Mouse (Mus musculus) hindbrain, embryonic 10.5 days (tissue): ENCODE results near the gene Shq1. TPM values are rescaled to one million over a fixed set of nuclear protein-coding genes. Genes with fewer than 3 reads are reported as not detected.

ENCODE experiments used
- DNase-seq: peaks from one replicate; pipeline ENCODE4 v3.0.0-alpha.2; 2017; ENCODE audit warnings: low spot score
- H3K27ac ChIP-seq: fragments of 300-500 bp; sonication (generic); 2 replicates; pipeline ENCODE4 v1.5.1; 2016; ENCODE audit warnings: mild to moderate bottlenecking, moderate library complexity
- H3K27me3 ChIP-seq: fragments of 300-500 bp; sonication (generic); 2 replicates; pipeline ENCODE4 v1.6.1; 2016; ENCODE audit warnings: mild to moderate bottlenecking; ENCODE audit not compliant: poor library complexity, insufficient read depth, severe bottlenecking
- H3K36me3 ChIP-seq: fragments of 300-500 bp; sonication (generic); 2 replicates; pipeline ENCODE4 v1.6.1; 2016; ENCODE audit warnings: mild to moderate bottlenecking, moderate library complexity
- H3K4me1 ChIP-seq: fragments of 300-500 bp; sonication (generic); replicated peaks from 2 replicates; pipeline ENCODE4 v1.6.1; 2016; ENCODE audit warnings: mild to moderate bottlenecking
- H3K4me3 ChIP-seq: fragments of 300-500 bp; sonication (generic); 2 replicates; pipeline ENCODE4 v1.5.1; 2016; ENCODE audit warnings: mild to moderate bottlenecking, moderate library complexity
- H3K9me3 ChIP-seq: fragments of 300-500 bp; sonication (generic); 2 replicates; pipeline ENCODE4 v1.6.1; 2016; ENCODE audit warnings: mild to moderate bottlenecking, moderate library complexity
- WGBS: fragments of 180-500 bp; shearing (Covaris S2); methylation state at CpG from one replicate; pipeline ENCODE4 v1.1.7; 2016; 5-methylcytosine and 5-hydroxymethylcytosine counted together
- polyA plus RNA-seq: library from polyadenylated mRNA; unstranded; fragments of >200 nt; fragmentation: Nextera tagmentation; extraction: Ambion mirVana; gene quantifications from 2 replicates; pipeline ENCODE4 v1.2.1, GENCODE M21; 2016

Shq1 gene
- polyA plus RNA-seq, 1 experiment from 2014 or later, result 19.1 TPM

DNA sequence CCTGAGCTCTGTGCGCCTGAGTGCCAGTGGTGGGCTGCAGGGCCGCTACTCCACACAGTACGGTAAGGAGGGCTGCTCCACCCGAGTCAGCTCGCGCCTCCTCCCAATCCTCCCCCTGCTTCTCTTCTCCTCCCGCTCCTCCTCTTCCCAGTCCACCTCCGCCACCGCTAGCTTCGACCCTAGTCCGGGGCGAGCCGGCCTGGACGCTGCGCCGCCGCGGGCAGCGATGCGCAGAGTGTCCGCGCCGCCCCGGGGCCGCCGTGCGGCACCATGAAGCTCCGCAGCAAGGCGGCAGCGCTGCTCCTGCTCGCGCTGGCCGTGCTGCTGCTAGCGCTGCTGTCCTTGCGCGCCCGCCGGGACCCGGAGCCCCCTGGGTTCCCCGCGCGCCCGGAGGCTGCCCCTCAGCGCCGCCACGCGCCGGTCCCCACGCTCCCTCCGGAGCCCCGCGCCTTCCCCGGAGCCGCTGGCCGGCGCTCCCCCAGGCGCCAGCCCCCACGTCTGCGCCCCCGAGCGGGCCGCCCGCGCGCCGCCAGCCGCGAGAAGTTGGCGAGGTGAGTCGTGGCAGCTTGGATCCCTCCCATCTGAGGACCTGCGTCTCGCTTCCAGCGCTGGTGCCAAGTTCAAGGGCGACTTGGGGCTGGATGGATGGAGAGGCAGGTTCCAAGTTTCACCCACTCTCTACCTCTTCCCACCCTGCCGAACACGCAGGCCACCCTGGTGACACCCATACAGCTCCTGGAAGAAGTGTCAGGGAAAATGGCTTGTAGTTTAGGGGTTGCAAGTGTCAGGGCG lies 33.8 kb upstream of the Shq1 start, which contains the start of gene Gxylt2:
Gene Gxylt2, plus strand, starts transcription at position 161 of the 792 bp plus-strand sequence.
- peak within 1 kb of the TSS; percentile 87 for H3K27ac ChIP-seq
- peak; percentile 79 for DNase-seq
- WGBS, result under 1% methylated on average over 77 of the region's 77 CpGs

DNA sequence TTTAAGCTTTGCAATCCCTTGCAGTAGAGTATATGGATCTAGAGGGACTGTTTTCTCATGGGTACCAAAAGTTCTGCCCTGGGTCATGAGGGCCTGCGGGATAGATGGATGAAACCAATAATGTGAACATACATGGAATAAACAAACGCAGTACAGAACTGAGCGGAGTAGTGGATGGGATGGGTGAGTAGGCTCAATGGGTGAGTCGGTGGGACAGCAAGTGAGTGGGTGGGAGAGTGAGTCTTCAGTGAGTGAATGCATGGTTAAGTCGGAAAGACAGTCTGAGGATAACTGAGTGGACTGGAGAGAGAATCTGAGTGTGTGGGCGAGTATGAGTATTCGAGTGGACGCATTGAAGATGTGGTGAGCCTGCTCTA lies 33.2 kb upstream of the Shq1 start:
- H3K9me3 ChIP-seq, result no peaks in the 10 kb centered on the region
- no peak for DNase-seq
- H3K36me3 ChIP-seq, result no peaks in the 10 kb centered on the region
- peak overlapping the region; percentile 78 for H3K4me3 ChIP-seq
- peaks cover 28% of the 10 kb centered on the region for H3K4me1 ChIP-seq
- H3K27me3 ChIP-seq, result peaks cover 59% of the 10 kb centered on the region
- peak overlapping the region; percentile 87; the same call in 1 of the 2 replicates for H3K27ac ChIP-seq
- WGBS, result 36% methylated on average over 8 of the region's 8 CpGs

More for the DNA sequence above, 33.8 kb upstream of the Shq1 start, which contains the start of gene Gxylt2:
- H3K4me1 ChIP-seq, result peaks cover 34% of the 10 kb centered on the region
- peaks cover 59% of the 10 kb centered on the region for H3K27me3 ChIP-seq
- H3K36me3 ChIP-seq, result no peaks in the 10 kb centered on the region
- no peaks in the 10 kb centered on the region for H3K9me3 ChIP-seq
- H3K4me3 ChIP-seq, result peak within 1 kb of the TSS; percentile 78

DNA sequence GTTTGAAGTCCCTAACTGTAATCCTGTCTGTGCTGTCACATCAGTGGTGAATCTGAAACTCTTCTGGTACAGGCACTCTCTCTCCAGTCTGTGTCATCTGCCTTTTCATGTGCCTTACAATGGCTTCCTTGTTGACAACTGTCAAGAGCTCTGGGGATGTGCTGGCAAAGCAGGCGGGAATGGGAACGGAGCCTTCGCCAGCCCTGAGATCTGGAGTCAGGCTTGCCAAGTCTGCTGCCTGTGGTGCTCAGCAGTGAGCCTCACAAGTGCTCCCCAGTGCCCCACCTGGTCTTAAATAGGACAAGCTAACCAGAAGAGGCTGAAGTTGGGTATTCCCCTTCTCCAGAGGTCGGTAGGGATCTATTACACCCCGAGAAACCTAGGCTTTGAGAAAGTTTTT lies 29.8 kb upstream of the Shq1 start:
- Histone ChIP-seq H3K4me3 (no peak overlapping the region), H3K4me1 (peaks cover 19% of the 10 kb centered on the region), H3K9me3 (no peaks in the 10 kb centered on the region), H3K36me3 (no peaks in the 10 kb centered on the region), H3K27me3 (peaks cover 33% of the 10 kb centered on the region), H3K27ac (no peak overlapping the region)
- DNase-seq, result no peak
- 67% methylated on average over 5 of the region's 5 CpGs for WGBS

DNA sequence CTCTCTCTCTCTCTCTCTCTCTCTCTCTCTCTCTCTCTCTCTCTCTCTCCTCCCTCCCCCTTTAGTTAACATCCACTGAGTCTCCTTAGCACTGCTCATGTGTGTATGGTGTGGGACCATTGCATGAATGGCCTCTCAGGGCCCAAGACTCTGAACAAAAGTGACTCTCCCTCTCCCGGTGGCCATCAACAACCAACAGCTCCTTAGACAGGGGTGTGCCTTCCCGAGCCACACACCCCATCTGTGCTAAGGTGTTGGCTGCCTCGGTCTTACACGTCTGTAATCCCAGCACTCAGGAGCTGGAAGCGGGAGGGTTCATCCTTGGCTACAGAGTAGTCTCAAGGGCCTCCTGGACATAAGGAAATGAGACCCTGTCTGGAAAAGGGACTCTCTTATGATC lies 29.0 kb upstream of the Shq1 start:
- Histone ChIP-seq H3K27me3 (peaks cover 25% of the 10 kb centered on the region), H3K27ac (no peak overlapping the region), H3K36me3 (no peaks in the 10 kb centered on the region), H3K4me1 (peaks cover 11% of the 10 kb centered on the region), H3K4me3 (no peak overlapping the region), H3K9me3 (no peaks in the 10 kb centered on the region)
- no peak for DNase-seq
- WGBS, result 85% methylated on average over 5 of the region's 5 CpGs

DNA sequence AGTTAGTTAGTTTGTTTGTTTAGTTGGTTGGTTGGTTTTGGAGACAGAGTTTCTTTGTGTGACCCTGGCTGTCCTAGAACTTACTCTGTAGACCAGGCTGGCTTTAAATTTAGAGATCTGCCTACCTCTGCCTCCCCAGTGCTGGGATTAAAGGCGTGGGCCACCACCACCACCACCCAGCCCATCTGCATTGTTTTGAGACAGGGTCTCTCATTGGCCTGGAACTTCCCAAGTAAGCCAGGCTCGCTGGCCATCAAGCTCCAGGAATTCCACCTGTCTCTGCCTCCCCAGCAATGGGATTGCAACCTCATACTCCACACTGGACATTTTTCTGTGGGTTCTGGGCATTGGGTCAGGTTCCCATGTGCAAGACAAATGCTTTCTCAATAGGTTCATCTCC lies 15.4 kb upstream of the Shq1 start:
- WGBS, result 81% methylated on average over 2 of the region's 2 CpGs
- H3K4me1 ChIP-seq, result no peaks in the 10 kb centered on the region
- no peak for DNase-seq

DNA sequence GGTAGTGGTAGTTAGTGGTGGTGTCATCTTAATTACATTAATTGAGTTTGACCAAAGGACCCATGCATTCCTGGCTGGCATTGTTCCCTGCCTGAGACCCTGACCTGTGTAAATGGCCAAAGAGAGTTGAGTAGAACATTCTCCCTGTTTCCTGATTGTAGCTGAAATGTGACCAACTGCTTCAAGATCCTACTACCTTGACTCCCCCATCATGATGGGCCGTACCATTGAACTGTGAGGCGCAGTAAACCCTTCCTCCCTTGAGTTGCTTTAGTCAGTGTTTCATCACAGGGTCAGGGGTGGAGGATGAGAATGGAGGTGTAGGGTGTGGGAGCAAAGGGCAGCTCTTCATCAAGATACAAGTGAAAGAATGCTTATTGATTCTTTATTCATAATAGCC lies 7.7 kb upstream of the Shq1 start:
- Histone ChIP-seq H3K9me3 (no peaks in the 10 kb centered on the region), H3K27ac (no peak overlapping the region), H3K36me3 (no peaks in the 10 kb centered on the region), H3K27me3 (no peaks in the 10 kb centered on the region), H3K4me1 (no peaks in the 10 kb centered on the region), H3K4me3 (no peak overlapping the region)
- WGBS, result 96% methylated on average over 2 of the region's 2 CpGs
- DNase-seq, result no peak

More for the DNA sequence above, 15.4 kb upstream of the Shq1 start:
- no peaks in the 10 kb centered on the region for H3K9me3 ChIP-seq
- H3K27ac ChIP-seq, result no peak overlapping the region
- no peaks in the 10 kb centered on the region for H3K36me3 ChIP-seq
- no peaks in the 10 kb centered on the region for H3K27me3 ChIP-seq
- no peak overlapping the region for H3K4me3 ChIP-seq

DNA sequence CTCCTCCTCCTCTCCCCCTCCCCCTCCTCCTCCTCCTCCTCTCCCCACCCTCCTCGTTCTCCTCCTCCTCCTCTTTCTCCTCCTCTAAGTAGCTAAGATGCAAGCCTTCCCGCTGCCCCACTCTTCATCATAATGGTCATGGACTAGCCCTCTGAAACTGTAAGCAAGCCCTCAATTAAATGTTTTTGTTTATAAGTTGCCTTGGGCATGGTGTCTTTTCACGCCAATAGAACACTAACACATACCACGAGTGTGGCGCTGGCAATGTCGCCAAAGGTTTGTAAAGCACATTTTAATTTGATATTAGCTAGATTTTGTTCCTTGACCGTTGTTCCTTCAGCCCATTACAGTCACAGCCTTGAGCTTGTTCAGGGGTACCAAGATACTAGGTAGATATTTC lies 5.5 kb upstream of the Shq1 start:
- no peak for DNase-seq
- 0 out of 2 replicates have a peak, but pooled peaks cover 6% of the 10 kb centered on the region for H3K27me3 ChIP-seq
- H3K36me3 ChIP-seq, result no peaks in the 10 kb centered on the region
- no peak overlapping the region for H3K27ac ChIP-seq
- peaks cover 2% of the 10 kb centered on the region for H3K4me1 ChIP-seq
- H3K9me3 ChIP-seq, result no peaks in the 10 kb centered on the region
- H3K4me3 ChIP-seq, result no peak overlapping the region
- 95% methylated on average over 6 of the region's 7 CpGs for WGBS

DNA sequence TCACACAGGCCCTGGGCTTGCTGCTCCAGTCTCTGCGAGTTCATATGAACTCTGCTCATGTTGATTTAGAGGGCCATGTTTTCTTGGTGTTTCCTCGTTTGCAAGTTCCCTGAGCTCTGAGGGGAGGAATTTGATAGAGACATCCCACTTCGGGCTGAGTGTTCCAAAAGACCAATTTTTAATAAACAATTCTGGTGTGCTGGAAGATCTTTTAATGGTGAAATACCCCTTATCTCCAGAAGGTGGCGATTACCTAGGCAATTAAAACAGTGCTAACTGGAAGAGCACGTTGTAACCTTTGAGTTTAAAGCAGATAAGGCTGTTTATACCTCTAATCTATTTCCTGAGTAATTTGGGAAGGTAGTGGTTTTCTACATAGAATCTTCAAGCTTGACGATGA lies 4.0 kb upstream of the Shq1 start:
- Histone ChIP-seq H3K4me1 (peaks cover 12% of the 10 kb centered on the region), H3K36me3 (no peaks in the 10 kb centered on the region), H3K4me3 (no peak overlapping the region), H3K27me3 (0 out of 2 replicates have a peak, but pooled peaks cover 6% of the 10 kb centered on the region), H3K27ac (no peak overlapping the region), H3K9me3 (no peaks in the 10 kb centered on the region)
- 29% methylated on average over 6 of the region's 6 CpGs for WGBS
- DNase-seq, result no peak

DNA sequence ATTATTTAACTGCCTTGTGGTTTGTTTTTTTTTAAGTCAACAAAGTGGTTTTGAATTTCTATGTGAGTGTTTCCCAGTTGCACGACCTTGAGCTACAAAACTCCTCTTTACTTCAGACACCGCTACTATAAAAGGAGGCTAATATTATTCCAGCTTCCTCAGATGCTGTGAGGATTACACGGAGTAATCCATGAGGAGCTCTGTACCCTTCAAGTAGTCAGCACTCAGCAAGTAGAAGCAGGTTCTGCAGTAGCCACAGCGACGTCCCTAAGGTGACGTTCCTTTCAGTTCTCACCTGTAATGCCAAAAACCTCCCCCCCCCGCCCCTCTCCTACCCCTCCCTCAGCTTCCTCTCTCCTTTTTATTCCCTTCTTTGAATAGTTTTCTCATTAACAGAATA lies 444 bp upstream of the Shq1 start:
- H3K4me3 ChIP-seq, result peak overlapping the region; percentile 77
- peaks cover 18% of the 10 kb centered on the region for H3K4me1 ChIP-seq
- 0 out of 2 replicates have a peak, but pooled peaks cover 6% of the 10 kb centered on the region for H3K27me3 ChIP-seq
- H3K36me3 ChIP-seq, result no peaks in the 10 kb centered on the region
- no peaks in the 10 kb centered on the region for H3K9me3 ChIP-seq
- DNase-seq, result no peak
- H3K27ac ChIP-seq, result no peak overlapping the region
- 10% methylated on average over 7 of the region's 7 CpGs for WGBS

DNA sequence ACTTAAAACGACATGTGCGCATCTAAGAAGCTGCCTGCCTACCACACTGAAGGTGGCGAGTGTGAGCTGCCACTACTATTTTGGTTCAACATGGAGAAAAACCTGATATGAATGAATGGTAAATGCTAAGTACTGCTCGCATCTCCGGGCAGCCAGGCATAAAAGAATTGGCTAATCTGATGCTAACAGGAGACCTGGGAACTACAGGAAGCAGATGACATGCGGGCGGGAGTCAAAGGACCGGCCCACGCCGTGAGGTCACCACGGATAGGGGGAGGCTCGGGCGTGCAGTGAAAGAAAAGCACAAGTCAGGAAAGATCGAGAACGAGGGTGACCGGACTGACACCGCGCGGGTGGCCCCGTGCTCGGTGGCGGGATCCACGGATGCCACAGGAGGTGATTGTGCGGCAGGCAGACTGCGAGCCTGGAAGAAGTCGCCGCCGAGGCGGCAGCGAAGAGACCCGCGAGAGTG lies 551 bp downstream of the Shq1 start:
- Histone ChIP-seq H3K27ac (peak overlapping the region; percentile 88), H3K36me3 (peaks cover 7% of the 10 kb centered on the region; the same call in 1 of the 2 replicates), H3K4me1 (peaks cover 18% of the 10 kb centered on the region), H3K4me3 (peak overlapping the region; percentile 77), H3K9me3 (no peaks in the 10 kb centered on the region), H3K27me3 (0 out of 2 replicates have a peak, but pooled peaks cover 6% of the 10 kb centered on the region)
- under 1% methylated on average over 32 of the region's 32 CpGs for WGBS
- peak; percentile 55 for DNase-seq

DNA sequence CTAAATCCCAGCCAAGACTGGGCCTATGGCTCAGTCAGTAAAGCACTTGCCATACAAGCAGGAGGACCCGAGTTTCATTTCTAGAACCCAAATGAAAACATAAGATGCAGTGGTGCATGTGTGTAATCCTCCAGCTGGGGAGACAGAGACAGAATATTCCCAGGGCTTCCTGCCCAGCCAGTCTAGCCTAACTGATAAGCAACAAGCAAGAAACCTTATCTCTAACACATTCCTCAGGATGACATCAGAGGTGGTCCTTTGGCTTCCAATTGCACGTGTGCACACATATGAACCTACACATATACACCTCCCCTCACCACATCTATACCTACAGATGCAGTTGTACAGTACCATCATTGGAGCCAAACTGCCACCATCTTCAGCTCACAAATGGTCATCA lies 2.1 kb downstream of the Shq1 start:
- Histone ChIP-seq H3K27ac (no peak overlapping the region), H3K4me3 (no peak overlapping the region), H3K36me3 (peaks cover 21% of the 10 kb centered on the region), H3K4me1 (peaks cover 18% of the 10 kb centered on the region), H3K27me3 (0 out of 2 replicates have a peak, but pooled peaks cover 6% of the 10 kb centered on the region), H3K9me3 (no peaks in the 10 kb centered on the region)
- WGBS, result 83% methylated on average over 2 of the region's 2 CpGs
- DNase-seq, result no peak

DNA sequence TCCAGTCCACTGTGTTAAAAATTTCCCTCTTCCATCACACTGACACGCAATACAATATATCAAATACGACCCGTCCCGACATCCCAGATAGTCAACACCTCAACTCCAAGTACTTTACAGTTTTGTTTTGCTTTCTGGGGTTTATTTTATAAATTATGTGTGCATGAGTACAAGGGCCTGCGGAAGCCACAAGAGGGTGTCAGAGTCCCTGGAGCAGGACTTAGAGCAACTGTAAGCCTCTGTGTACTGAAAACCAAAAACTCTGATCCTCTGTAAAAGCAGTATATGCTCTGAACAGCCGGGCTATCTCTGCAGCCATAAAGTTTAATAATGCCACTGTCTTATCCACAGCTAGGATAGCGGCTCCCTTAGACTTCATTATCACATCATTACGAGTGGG lies 3.3 kb downstream of the Shq1 start:
- Histone ChIP-seq H3K27me3 (0 out of 2 replicates have a peak, but pooled peaks cover 6% of the 10 kb centered on the region), H3K36me3 (peaks cover 33% of the 10 kb centered on the region), H3K4me1 (peaks cover 18% of the 10 kb centered on the region), H3K4me3 (no peak overlapping the region), H3K27ac (no peak overlapping the region), H3K9me3 (no peaks in the 10 kb centered on the region)
- WGBS, result 92% methylated on average over 8 of the region's 8 CpGs
- no peak for DNase-seq

DNA sequence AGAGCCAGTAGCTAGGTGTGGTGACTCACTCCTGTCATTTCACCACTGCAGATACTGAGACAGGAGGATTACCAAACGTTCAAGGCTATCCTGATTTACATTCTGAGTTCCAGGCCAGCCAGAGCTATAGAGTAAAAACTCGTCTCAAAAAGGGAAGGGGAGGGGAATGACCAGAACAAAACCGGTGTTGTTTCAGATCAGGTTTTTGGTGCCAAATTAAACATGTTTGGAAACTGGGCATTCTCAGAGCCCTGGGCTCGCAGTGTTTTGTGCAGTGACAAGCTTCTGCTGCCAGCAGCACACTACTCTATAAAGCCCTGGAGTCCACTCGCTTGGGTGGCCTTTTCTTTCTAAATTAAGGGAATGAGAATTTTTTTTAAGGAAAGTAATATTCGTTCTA lies 8.7 kb downstream of the Shq1 start:
- Histone ChIP-seq H3K9me3 (no peaks in the 10 kb centered on the region), H3K27ac (no peak overlapping the region), H3K36me3 (peaks cover 71% of the 10 kb centered on the region), H3K4me3 (no peak overlapping the region), H3K27me3 (no peaks in the 10 kb centered on the region), H3K4me1 (no peaks in the 10 kb centered on the region)
- DNase-seq, result no peak
- 83% methylated on average over 6 of the region's 6 CpGs for WGBS
